Mouse (Mus musculus) C2C12 (cell line): ENCODE data around the gene Grik3.

Experiments used
- CTCF ChIP-seq: IDR thresholded peaks from one replicate; pipeline ENCODE4 v1.5.1; 2011; ENCODE audit not compliant: control insufficient read depth, insufficient read depth, insufficient read length
- FOSL1 ChIP-seq: IDR thresholded peaks from one replicate; pipeline ENCODE4 v1.8.0; 2011; ENCODE audit warnings: mild to moderate bottlenecking, low read length; ENCODE audit not compliant: poor library complexity, insufficient read depth, severe bottlenecking
- MYOG ChIP-seq: IDR thresholded peaks from one replicate; pipeline ENCODE4 v1.6.1; 2011; ENCODE audit not compliant: control insufficient read depth, insufficient read length; ENCODE audit errors: extremely low read depth

DNA sequence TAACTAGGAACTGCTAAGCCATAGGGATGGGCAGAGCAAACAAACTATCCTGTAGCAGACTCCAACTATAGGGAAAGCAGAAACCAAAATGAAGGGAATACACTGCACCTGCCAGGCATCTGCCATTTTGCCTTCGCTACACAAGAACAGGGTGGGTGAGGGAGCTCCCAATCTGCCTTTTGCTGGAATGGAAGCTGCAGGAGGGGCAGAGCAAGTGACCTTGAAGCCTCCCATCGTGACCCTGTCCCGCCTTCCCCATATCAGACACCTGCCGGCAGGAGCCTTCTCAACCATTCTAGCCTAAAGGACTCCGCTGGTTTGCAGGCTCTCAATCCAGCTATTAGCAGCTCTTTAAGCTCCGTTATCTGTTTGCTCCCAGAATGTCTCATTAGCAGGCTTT lies 38.7 kb upstream of the Grik3 start:
- TF ChIP-seq CTCF (no peak), MYOG (no peak), FOSL1 (no peak)
